Mouse (Mus musculus) retina, embryonic 14.5 days (tissue): ENCODE data around the gene Chrd.

Experiments used
- DNase-seq: peaks from one replicate; pipeline ENCODE4 v3.0.0-alpha.2; 2015; ENCODE audit warnings: low spot score

Gene Chrd

GRCm38 (mm10) chr16:20710810-20711209 lies 22.1 kb upstream of the Chrd start:
- no peak for DNase-seq

DNA sequence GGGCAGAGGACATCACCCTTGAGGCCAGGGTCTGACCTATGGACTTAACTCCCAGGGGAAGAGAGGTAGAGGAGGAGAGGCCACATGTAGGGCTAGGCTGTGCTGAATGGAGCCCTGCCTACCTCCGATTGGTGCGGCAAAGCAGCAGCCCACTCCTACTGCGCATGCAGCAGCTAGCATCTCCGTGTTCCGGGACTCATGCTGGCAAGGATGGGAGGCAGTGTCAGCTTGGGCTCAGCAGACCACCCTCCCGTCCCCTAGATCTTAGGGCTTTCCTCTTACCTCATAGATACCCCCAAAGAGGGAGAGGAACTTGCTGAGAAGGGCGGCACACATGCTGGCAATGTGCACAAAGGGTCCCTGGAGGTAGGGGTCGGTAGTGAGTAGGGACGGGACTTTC lies 20.7 kb upstream of the Chrd start:
- no peak for DNase-seq

DNA sequence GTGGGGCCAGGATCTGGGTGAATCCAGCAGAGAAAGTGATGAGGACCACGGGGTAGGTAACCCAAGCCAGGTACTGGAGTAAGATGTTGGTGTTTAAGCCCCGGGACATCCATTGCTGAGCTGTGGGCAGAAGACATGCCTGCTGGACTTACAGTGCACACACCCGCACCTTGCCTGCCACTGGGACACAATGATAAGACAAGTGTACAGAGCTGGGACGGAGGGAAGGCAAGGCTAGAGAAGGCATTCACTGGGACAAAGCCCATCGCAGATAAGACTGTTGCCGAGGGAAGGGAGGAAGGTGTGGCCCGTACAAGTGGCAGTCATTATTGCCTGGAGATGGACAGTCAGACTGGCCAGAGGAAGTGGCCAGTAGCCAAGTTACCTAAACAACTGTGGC lies 20.0 kb upstream of the Chrd start:
- DNase-seq, result no peak

DNA sequence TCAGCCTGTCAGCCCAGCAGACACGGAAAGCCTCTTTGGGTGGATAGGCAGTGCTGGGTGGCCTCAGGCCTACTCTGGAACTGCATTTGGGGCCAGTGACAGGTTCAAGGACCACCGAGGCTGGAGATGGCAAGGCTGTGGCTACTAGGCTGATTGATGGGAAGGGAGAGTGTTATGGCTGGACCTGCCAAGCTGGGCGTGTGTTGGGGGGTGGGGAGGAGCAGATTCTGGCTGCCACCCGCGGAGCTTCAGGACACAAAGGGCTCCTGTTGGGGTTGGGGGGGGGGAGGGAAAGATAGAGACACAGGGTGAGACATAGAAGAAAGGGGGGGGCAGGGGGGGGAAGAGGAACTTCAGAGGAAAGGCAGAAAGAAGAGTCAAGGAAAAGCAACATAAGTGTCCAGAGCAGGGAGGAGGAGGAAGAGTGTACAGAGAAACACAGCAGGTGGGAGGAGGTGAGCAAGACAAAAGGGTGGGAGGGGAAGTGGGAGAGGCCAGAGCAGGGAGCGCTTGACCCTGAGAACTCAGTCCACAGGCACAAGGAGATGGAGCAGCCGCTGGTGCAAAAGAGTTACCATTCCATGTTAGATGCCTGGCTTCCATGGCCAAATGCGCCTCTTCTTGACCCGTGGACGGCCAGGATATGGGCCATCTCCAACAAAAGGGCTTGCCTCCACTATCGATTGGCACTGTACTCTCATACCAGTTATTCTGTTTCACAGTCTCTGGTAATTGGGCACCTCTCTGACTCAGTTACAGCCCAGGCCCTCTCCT lies 18.4 kb upstream of the Chrd start:
- DNase-seq, result no peak

- DNase-seq, result no peak
Observed at GRCm38 (mm10) chr16:20715161-20715560, 17.8 kb upstream of the Chrd start.

- no peak for DNase-seq
Observed at GRCm38 (mm10) chr16:20715566-20715965, 17.4 kb upstream of the Chrd start.

GRCm38 (mm10) chr16:20715976-20716840 lies 16.7 kb upstream of the Chrd start:
- DNase-seq, result peak; percentile 85

DNA sequence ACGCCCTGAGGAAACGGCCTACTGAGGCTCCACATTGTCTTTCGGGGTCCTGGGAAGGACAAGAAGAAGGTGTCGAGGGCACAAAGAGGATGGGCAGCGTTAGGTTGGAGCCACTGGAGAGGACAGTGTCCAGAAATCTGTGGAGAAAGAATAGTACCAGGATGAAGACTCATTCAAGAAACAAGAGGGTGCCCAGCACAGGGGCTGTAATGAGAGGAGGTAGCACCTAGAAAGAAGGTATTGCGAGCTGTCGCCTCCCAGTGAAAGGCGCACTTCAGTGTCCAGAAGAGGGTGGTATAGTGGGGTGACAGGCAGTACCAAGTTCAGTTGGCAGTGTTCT lies 16.1 kb upstream of the Chrd start:
- DNase-seq, result no peak

GRCm38 (mm10) chr16:20717181-20717977 lies 15.5 kb upstream of the Chrd start, which contains the start of the genes Polr2h and Clcn2:
TSS of gene Polr2h (plus strand) at chr16:20717665.
TSS of gene Clcn2 (minus strand) at chr16:20717746.
- peak; percentile 94 for DNase-seq

- no peak for DNase-seq
Observed at GRCm38 (mm10) chr16:20717978-20718670, 14.8 kb upstream of the Chrd start.

DNA sequence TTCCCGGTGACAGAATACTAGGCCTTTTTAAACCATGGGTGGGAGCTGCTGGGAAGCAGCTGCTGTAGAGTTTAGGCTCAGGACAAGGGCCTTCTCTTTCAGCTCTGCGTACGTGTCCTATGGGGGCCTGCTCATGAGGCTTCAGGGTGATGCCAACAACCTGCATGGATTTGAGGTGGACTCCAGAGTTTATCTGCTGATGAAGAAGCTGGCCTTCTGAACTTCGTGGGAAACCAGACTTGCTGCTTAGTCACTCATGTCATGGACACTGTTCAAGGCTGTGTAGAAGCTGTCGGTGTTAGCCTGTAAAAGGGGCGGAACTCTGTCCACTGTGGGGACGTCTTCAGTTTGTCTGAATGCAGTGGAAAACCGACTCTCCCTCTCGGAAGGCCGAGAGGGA lies 11.1 kb upstream of the Chrd start:
- no peak for DNase-seq

DNA sequence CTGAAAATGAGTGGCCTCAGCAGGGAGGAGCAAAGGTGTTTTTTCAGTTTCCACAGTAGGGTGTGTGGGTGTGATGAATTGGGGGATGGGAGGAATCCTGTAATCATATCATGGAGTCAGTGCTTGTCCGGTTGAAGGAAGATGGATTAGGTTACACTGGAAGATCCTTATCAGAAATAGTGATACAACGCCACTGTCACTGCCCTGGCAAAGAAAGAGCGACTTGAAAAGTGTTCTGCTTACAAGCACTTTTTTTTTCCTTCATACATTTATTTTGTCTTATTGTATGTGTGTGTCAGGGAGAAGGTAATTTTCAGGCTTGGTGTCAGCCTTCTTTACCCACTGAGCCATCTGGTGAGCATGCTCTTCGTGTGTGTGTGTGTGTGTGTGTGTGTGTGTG lies 10.2 kb upstream of the Chrd start:
- no peak for DNase-seq

- DNase-seq, result no peak
Observed at GRCm38 (mm10) chr16:20723247-20723646, 9.7 kb upstream of the Chrd start.

- DNase-seq, result peak; percentile 68
Observed at GRCm38 (mm10) chr16:20724338-20724748, 8.6 kb upstream of the Chrd start.

- no peak for DNase-seq
Observed at GRCm38 (mm10) chr16:20725321-20725720, 7.6 kb upstream of the Chrd start.

- DNase-seq, result no peak
Observed at GRCm38 (mm10) chr16:20725750-20726149, 7.2 kb upstream of the Chrd start.

DNA sequence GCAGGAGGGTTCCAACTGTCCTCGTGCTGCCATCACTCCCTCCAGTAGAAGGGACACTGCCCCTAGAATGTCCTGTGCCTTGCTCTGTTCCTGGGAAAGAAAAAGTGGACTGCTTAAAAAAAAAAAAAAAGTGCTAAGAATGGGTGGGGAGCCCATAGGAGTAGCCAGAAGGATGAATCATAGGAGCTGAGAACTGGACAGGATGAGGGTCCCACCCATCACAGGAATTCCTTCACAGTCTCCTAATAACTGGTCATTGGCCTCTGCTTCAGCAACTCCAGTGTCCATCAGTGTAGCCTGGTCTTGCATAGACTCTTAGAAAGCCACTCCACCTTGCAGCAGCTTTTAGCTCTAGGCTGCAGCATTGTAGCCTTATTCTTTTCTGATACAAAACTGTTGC lies 6.5 kb upstream of the Chrd start:
- DNase-seq, result no peak

- no peak for DNase-seq
Observed at GRCm38 (mm10) chr16:20730293-20730711, 2.6 kb upstream of the Chrd start.

DNA sequence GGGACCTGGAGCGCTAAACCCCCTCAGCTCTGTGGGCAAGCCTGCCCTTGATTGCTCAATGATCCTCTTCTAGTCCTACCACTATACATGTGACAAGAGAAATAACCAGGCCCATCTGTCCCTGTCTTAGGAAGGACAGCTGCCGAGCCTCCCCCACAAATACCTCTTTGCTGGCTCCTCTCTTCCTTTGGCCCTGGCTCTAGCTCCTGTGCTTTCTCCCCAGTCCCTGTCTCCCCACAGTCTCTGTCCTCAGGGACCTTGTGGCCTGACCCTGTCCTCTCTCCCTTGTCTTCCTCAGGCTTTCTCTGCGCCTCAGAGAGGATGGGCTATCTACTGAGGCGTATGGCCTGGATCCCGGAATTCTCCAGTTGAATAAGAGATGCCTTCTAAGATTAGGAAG lies 1.2 kb upstream of the Chrd start:
- DNase-seq, result peak; percentile 20

DNA sequence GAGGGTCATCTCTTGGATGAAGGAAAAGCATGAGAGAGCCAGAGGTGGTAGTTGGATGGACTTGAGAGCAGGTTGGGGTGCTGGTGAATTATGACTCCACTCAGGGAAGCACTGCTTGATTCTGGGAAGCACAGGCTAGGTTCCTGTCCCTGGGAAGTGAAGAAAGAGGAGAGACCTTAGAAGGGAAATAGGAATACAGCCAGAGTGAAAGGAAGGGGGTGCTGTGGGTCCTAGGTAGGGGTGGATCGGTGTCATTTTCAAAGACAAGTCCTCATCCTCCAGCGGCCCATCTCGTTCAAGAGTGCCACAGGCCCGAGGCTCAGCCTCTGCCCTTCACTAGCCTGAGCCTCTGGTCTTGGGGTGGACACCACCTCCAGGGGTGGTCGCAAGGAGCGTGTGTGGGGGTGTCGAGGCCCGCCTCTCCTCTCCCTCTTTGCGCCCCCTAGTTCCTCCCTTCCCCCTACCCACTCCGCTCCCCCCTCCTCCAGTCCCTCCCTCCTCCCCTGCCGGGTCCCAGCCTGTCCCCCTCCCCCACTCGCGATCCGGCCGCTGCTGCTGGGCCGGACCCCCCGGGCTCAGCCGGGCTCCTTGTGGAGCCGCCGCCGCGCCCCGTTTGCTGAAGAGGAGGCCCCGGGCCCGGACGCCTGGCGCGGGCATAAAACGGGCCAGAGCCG lies 539 bp upstream of the Chrd start:
- DNase-seq, result no peak
